Mouse (Mus musculus): ENCODE results near the gene Map4k2.

- TF ChIP-seq CTCF (IDR thresholded peaks at IDR 0.05; ENCODE audit: borderline replicate concordance, control insufficient read depth, extremely low read depth, insufficient read depth, low read length, poor library complexity), result no peak
- TF ChIP-seq POLR2A (IDR thresholded peaks at IDR 0.05; ENCODE audit: control insufficient read depth, extremely low read depth, insufficient read depth, low read length, poor library complexity), result no peak
These were observed 49.3 kb downstream of the Map4k2 start for GRCm38 (mm10) chr19:6390251-6390650.

Data from thymus, adult 2 months (tissue).